Comparison of ENCODE assay signal across 8 mouse cellular contexts in genomic region chr9:4376640-4377120, GRCm38 (mm10). TPM values are rescaled to one million over a fixed set of nuclear protein-coding genes. Genes with fewer than 3 reads are reported as not detected.
DNase-seq lines count a peak whose midpoint lies in the region; ATAC-seq and TF ChIP-seq lines count a peak whose summit lies in the region.

No protein-coding gene starts in this region.

- H3K36me3 ChIP-seq in intestine, postnatal 0 days (ENCODE audit: control insufficient read depth, insufficient read depth): no peaks in the 10 kb centered on the region
- H3K36me3 ChIP-seq in midbrain, embryonic 15.5 days (replicated peaks): no peaks in the 10 kb centered on the region

- WGBS in intestine, postnatal 0 days: under 1% methylated on average over 15 of the region's 15 CpGs
- WGBS in midbrain, embryonic 15.5 days: under 1% methylated on average over 15 of the region's 15 CpGs

- ATAC-seq in intestine, postnatal 0 days: peak; percentile 93
- ATAC-seq in midbrain, embryonic 15.5 days (replicated peaks): no peak; the same call in 1 of the 2 replicates
- no peak for ATAC-seq in megakaryocyte-erythroid progenitor cell, adult 5-6 weeks (replicated peaks; ENCODE audit: low FRiP score, low TSS enrichment, poor library complexity, severe bottlenecking)

- peak overlapping the region; percentile 68 for H3K27ac ChIP-seq in intestine, postnatal 0 days (ENCODE audit: low read depth, low read length)
- peak overlapping the region; percentile 86 for H3K27ac ChIP-seq in midbrain, embryonic 15.5 days

- peak overlapping the region; percentile 40 for H3K9ac ChIP-seq in intestine, postnatal 0 days (ENCODE audit: low read depth, low read length)
- peak overlapping the region; percentile 66 for H3K9ac ChIP-seq in midbrain, embryonic 15.5 days

- H3K4me2 ChIP-seq in intestine, postnatal 0 days (replicated peaks; ENCODE audit: low read depth): peak overlapping the region; percentile 74
- peak overlapping the region; percentile 70 for H3K4me2 ChIP-seq in midbrain, embryonic 15.5 days

- no peak for TF ChIP-seq CTCF in intestine, postnatal 0 days (IDR thresholded peaks at IDR 0.05; ENCODE audit: low read depth)

- no peaks in the 10 kb centered on the region for H3K9me3 ChIP-seq in intestine, postnatal 0 days (ENCODE audit: control insufficient read depth)
- H3K9me3 ChIP-seq in midbrain, embryonic 15.5 days: no peaks in the 10 kb centered on the region

- no peaks in the 10 kb centered on the region for H3K27me3 ChIP-seq in intestine, postnatal 0 days (replicated peaks; ENCODE audit: control insufficient read depth, insufficient read depth, low read length)
- H3K27me3 ChIP-seq in midbrain, embryonic 15.5 days (replicated peaks): no peaks in the 10 kb centered on the region

- DNase-seq in adrenal gland, postnatal 14 days: peak; percentile 53
- no peak for DNase-seq in adrenal gland, postnatal 4 days (ENCODE audit: low spot score in 2 of 2)
- DNase-seq in retina, embryonic 14.5 days (ENCODE audit: low spot score): peak; percentile 48
- DNase-seq in retina, postnatal 1 day: no peak
- no peak for DNase-seq in cerebellum, adult 9-10 months

- peak overlapping the region; percentile 75 for H3K4me3 ChIP-seq in intestine, postnatal 0 days (ENCODE audit: low read depth, low read length)
- peak overlapping the region; percentile 82 for H3K4me3 ChIP-seq in midbrain, embryonic 15.5 days

- no peaks in the 10 kb centered on the region for H3K4me1 ChIP-seq in intestine, postnatal 0 days (replicated peaks; ENCODE audit: control insufficient read depth, insufficient read depth, low read length)
- H3K4me1 ChIP-seq in midbrain, embryonic 15.5 days: peaks cover 17% of the 10 kb centered on the region

RNA-seq across cellular contexts. Expression of gene Msantd4, which starts 0.3 kb away (rescaled TPM):
- total RNA-seq in adrenal gland, postnatal 14 days (2021): 32.6 and 37.6 TPM in 2 replicates
- total RNA-seq in adrenal gland, postnatal 4 days (2021): 10 to 100 TPM; 41.3 to 43.9 TPM
- 27.9 and 33.0 TPM in 2 replicates for polyA plus RNA-seq in intestine, postnatal 0 days (2015; fragmentation: Nextera tagmentation; extraction: Ambion mirVana)
- polyA plus RNA-seq in midbrain, embryonic 15.5 days (2015; fragmentation: Nextera tagmentation; extraction: Ambion mirVana): 55.6 and 58.3 TPM in 2 replicates
- total RNA-seq in megakaryocyte-erythroid progenitor cell, adult 5-6 weeks (2014; fragmentation: Nextera tagmentation): 10.2 and 12.9 TPM in 2 replicates
- 28.3 and 35.3 TPM in 2 replicates for total RNA-seq in megakaryocyte-erythroid progenitor cell, adult 5-6 weeks (2017)

Comparison
In these comparisons a context has a peak if more than half of its experiments do, and no peak if none do; other contexts are left out.
1. DNase-seq: peak in adrenal gland, postnatal 14 days (single experiment) and retina, embryonic 14.5 days (single experiment); none in adrenal gland, postnatal 4 days (0 of 2), retina, postnatal 1 day (single experiment) and cerebellum, adult 9-10 months (single experiment).